Mouse (Mus musculus) liver, adult 2 months (tissue): ENCODE measurements at regions not wholly inside any gene's neighbourhood (a gene's known extent, or its start where the extent isn't known, plus 50 kb on each side); places are given as distances from the start of the nearest gene placed in this dataset.

Source experiments
- CTCF ChIP-seq: fragments of 200-500 bp; IDR thresholded peaks from 2 replicates; pipeline ENCODE4 v1.5.1; 2011; ENCODE audit warnings: low read depth, low read length, control low read depth
- POLR2A ChIP-seq: fragments of 200-500 bp; IDR thresholded peaks from 2 replicates; pipeline ENCODE4 v1.6.1; 2011; ENCODE audit warnings: low read length, control low read depth; ENCODE audit not compliant: insufficient read depth; ENCODE audit errors: extremely low read depth

DNA sequence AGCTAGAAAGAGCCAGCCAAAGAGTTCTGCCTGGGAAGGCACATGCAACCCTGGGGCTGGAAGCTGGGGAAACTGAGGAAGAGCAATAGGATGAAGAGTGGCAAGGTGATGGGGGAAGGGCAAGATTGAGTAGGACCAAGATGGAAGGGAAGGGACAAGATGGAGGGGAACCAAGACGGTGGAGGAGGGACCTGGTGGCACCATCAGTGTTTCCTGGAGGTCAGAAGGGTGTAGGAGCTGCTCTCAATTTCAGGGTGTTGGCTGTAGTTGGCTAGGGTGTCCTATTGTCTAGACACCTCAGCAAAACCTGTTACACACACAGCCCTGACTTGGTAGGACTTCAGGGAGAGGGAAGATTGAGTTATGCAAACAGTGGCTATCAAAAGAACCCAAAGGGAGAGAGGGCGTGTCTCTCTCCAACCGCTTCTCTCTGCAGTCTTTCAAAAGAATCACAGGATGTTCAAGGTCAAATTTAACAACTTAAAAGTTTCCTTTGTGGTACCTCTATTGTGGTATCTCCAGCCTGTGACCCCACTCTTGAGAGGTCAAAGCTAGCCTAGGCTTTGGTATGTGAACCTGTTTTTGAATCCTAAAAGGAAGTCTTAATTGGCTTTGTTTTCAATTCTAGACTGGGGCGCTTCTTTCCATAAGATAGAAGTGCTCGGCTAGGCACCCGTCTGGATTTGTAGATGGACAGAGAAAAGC is 90.7 kb upstream of the Rybp start:
- no peak for TF ChIP-seq CTCF
- no peak for TF ChIP-seq POLR2A
